Mouse (Mus musculus) embryonic facial prominence, embryonic 14.5 days (tissue): Measurements from ENCODE around the gene Vti1a. TPM values are rescaled to one million over a fixed set of nuclear protein-coding genes. Genes with fewer than 3 reads are reported as not detected.
A peak's percentile ranks its signal among the peaks of the same experiment; 100 is the strongest.

Experiments
- ATAC-seq: fragments of 200-750 bp; cut with Nextera tagmentation; 2 replicates; pipeline ENCODE4 v1.8.0; 2017; ENCODE audit warnings: low read depth, moderate number of reproducible peaks, moderate TSS enrichment
- DNase-seq: peaks from one replicate; pipeline ENCODE4 v3.0.0-alpha.2; 2015; ENCODE audit warnings: low spot score
- H3K27ac ChIP-seq: fragments of 300-500 bp; sonication (generic); replicated peaks from 2 replicates; pipeline ENCODE4 v1.5.1; 2014; ENCODE audit warnings: low read depth, mild to moderate bottlenecking, low read length, moderate library complexity
- H3K27me3 ChIP-seq: fragments of 300-500 bp; sonication (generic); replicated peaks from 2 replicates; pipeline ENCODE4 v1.6.1; 2014; ENCODE audit warnings: low read length; ENCODE audit not compliant: control insufficient read depth, insufficient read depth
- H3K36me3 ChIP-seq: fragments of 300-500 bp; sonication (generic); 2 replicates; pipeline ENCODE4 v1.6.1; 2014; ENCODE audit warnings: low read length, mixed read lengths; ENCODE audit not compliant: control insufficient read depth, insufficient read depth
- H3K4me1 ChIP-seq: fragments of 300-500 bp; sonication (generic); 2 replicates; pipeline ENCODE4 v1.6.1; 2014; ENCODE audit warnings: antibody characterized with exemption, low read length; ENCODE audit not compliant: control insufficient read depth, insufficient read depth
- H3K4me2 ChIP-seq: fragments of 300-500 bp; sonication (generic); 2 replicates; pipeline ENCODE4 v1.6.1; 2014; ENCODE audit warnings: low read depth, mild to moderate bottlenecking, low read length, moderate library complexity, mixed read lengths
- H3K4me3 ChIP-seq: fragments of 300-500 bp; sonication (generic); 2 replicates; pipeline ENCODE4 v1.5.1; 2014; ENCODE audit warnings: low read depth, mild to moderate bottlenecking, low read length
- H3K9ac ChIP-seq: fragments of 300-500 bp; sonication (generic); 2 replicates; pipeline ENCODE4 v1.6.1; 2014; ENCODE audit warnings: low read depth, mild to moderate bottlenecking, low read length, moderate library complexity, mixed read lengths
- H3K9me3 ChIP-seq: fragments of 300-500 bp; sonication (generic); 2 replicates; pipeline ENCODE4 v1.6.1; 2016; ENCODE audit warnings: low read length; ENCODE audit not compliant: control insufficient read depth
- WGBS: fragments of 180-500 bp; shearing (Covaris S2); extraction: QIAGEN DNeasy Blood & Tissue Kit; methylation state at CpG from one replicate; pipeline ENCODE4 v1.1.7; 2014; 5-methylcytosine and 5-hydroxymethylcytosine counted together
- polyA plus RNA-seq: library from polyadenylated mRNA; unstranded; fragments of >200 nt; fragmentation: Nextera tagmentation; extraction: Ambion mirVana; gene quantifications from 2 replicates; pipeline ENCODE4 v1.2.1, GENCODE M21; 2014

Gene Vti1a
- polyA plus RNA-seq, 1 experiment from 2014 or later: 17.0 TPM

DNA sequence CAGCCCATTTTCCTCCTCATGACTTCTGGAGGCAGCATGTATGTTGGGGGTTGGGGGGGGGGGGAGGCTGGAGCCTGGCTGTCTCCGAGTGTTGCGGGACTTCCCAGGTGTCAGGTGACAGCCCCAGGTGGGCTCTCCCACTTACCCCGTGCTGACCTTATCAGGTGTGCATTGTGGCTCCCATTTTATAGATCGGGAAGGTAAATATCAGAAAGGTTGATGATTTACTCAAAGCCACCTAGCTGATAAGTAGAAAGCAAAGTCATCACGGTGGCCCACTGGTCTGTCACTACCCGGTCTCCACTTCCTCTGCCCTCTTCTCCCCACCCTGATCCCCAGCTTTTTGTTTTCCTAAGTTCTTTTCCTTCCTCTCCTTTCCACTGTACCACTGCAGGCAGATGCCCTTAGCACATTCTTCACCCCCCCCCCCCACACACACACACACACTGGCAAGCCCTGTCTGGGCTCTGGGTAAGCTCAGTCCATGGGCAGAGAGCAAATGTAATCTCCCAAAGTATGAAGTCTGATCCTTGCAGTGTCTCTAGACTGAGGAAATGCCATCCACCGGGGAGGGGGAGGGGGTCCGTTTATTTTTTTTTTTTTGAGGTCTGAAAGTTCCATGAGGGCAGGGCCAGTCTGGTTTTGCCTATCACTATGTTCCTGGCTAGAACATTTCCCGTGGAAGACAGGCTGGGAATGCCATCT is 280.0 kb downstream of the Vti1a start:
- DNase-seq (no peak), ATAC-seq (no peak; the same call in 1 of the 2 replicates)
- H3K4me2 ChIP-seq: no peak overlapping the region
- H3K27me3 ChIP-seq: no peaks in the 10 kb centered on the region
- H3K9me3 ChIP-seq: no peaks in the 10 kb centered on the region
- H3K4me1 ChIP-seq: peaks cover 45% of the 10 kb centered on the region
- no peak overlapping the region for H3K4me3 ChIP-seq
- H3K36me3 ChIP-seq: no peaks in the 10 kb centered on the region
- no peak overlapping the region for H3K27ac ChIP-seq
- H3K9ac ChIP-seq: no peak overlapping the region
- WGBS: 35% methylated on average over 9 of the region's 9 CpGs

DNA sequence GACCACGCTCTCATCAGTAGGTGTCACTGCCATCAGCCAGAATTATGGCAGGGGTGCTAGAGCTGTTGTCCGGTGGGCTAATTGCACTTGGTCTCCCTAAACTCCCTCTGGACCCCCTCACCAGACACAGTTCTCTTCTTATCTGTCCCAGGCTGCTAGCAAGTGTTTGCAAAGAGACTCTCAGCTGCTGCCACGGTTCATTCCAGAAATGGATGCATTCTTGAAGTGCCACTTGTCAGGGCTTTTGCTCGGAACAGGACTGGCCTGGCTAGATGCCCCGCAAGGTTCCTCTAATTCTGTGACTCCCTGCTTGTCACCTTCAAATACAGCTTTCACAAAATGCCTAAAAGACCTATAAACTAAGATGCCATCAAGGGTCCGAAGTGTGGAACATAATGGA is 280.7 kb downstream of the Vti1a start:
- H3K27me3 ChIP-seq: no peaks in the 10 kb centered on the region
- no peaks in the 10 kb centered on the region for H3K9me3 ChIP-seq
- no peak overlapping the region for H3K9ac ChIP-seq
- no peak overlapping the region for H3K4me3 ChIP-seq
- H3K36me3 ChIP-seq: no peaks in the 10 kb centered on the region
- H3K27ac ChIP-seq: no peak overlapping the region
- peaks cover 45% of the 10 kb centered on the region for H3K4me1 ChIP-seq
- DNase-seq (no peak), ATAC-seq (no peak)
- WGBS: 57% methylated on average over 6 of the region's 6 CpGs
- no peak overlapping the region for H3K4me2 ChIP-seq

DNA sequence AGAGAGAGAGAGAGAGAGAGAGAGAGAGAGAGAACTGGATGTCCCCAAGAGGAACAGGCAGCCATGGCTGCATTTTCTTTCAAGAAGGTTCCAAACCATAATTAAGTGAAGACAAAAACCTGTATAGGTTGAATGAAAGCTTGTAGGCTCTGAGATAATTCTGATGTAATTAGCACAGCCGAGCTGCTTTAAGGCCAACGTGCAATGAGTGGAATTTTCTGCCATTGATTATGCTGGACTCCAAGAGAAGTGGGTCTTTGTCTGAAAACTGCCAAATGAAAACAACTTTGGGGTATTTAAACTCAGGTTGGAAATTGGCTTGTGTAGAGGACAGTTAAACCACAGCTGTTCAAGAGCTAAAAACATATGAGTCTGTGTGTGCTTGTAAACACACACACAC is 281.2 kb downstream of the Vti1a start:
- Histone ChIP-seq H3K27ac (no peak overlapping the region), H3K4me1 (peaks cover 45% of the 10 kb centered on the region)

DNA sequence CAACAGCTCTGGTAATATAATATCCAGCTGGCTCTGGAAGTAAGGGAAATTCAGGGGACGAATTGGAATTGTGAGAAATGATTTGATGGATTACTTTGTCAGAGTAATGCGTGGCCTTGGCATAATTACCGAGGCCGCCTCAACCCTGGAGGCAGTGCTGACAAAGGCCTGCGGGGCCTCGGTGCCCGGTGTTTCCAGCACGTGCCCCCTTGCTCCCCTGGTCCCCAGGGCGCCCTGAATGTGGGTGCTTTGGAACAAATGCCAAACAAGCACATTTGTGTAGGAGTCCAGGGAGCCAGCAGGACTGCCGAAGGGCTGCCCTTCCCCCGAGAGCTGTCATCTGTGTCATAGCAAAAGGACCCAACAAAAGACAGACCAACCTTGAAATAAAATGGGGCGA is 281.9 kb downstream of the Vti1a start:
- Histone ChIP-seq H3K9me3 (no peaks in the 10 kb centered on the region), H3K36me3 (no peaks in the 10 kb centered on the region), H3K9ac (no peak overlapping the region), H3K27me3 (no peaks in the 10 kb centered on the region), H3K4me3 (no peak overlapping the region), H3K4me1 (peaks cover 45% of the 10 kb centered on the region), H3K4me2 (no peak overlapping the region), H3K27ac (0 out of 2 replicates have a peak overlapping the region, but pooled peaks have one; percentile 89)
- WGBS: 45% methylated on average over 12 of the region's 12 CpGs
- ATAC-seq: no peak
- no peak for DNase-seq

More for the DNA sequence above, 281.2 kb downstream of the Vti1a start:
- no peak for ATAC-seq
- Histone ChIP-seq H3K36me3 (no peaks in the 10 kb centered on the region), H3K4me3 (no peak overlapping the region), H3K4me2 (no peak overlapping the region), H3K9ac (no peak overlapping the region), H3K27me3 (no peaks in the 10 kb centered on the region), H3K9me3 (no peaks in the 10 kb centered on the region)
- DNase-seq: no peak
- WGBS: 29% methylated on average over 2 of the region's 2 CpGs

DNA sequence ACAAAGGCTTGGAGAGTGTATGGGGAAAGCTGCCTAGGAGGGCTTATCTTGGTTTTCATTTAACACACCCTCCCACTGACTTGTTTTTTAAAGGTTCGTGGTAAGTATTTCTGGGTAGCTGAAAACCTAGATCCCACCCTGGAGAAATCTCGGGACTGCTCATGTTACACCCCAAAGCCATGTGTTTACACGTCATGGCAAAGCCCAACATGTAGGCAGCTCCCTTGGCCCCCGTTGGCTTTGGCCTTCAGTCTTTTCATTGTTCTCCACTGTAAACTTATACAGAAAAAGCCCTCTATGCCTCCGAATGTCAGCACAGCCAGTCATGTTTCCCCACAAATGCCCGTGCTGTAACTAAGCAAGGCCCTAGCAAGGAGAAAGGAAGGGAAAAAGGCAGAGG is 283.0 kb downstream of the Vti1a start:
- H3K4me2 ChIP-seq: no peak overlapping the region
- no peak overlapping the region for H3K4me3 ChIP-seq
- no peaks in the 10 kb centered on the region for H3K9me3 ChIP-seq
- WGBS: 23% methylated on average over 6 of the region's 6 CpGs
- no peaks in the 10 kb centered on the region for H3K36me3 ChIP-seq
- H3K9ac ChIP-seq: no peak overlapping the region
- peak; percentile 78 for ATAC-seq
- peak overlapping the region; percentile 89 for H3K27ac ChIP-seq
- DNase-seq: peak; percentile 88
- H3K4me1 ChIP-seq: peaks cover 34% of the 10 kb centered on the region
- H3K27me3 ChIP-seq: no peaks in the 10 kb centered on the region

DNA sequence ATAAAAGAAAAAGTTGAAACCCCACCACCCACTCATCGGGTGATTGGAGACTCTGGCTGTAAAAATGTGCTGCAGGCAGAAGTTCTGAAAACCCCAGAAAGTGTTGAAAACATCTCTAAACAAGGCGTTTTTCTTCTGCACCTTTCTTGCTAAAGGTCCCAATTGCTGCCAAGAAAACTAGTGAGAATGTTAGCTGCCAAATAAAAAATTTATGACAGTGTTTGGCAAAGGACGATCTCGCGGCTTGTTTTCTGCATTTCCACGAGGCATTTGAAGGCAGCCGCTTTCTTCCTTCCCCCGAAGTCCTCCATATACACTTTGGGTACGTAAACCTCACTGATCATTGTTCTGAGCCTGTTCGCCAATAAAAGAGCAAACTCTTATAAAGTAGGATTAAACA is 291.6 kb downstream of the Vti1a start:
- Histone ChIP-seq H3K9ac (no peak overlapping the region), H3K27me3 (no peaks in the 10 kb centered on the region), H3K36me3 (no peaks in the 10 kb centered on the region), H3K4me2 (no peak overlapping the region), H3K4me1 (peaks cover 8% of the 10 kb centered on the region), H3K27ac (no peak overlapping the region), H3K9me3 (no peaks in the 10 kb centered on the region), H3K4me3 (no peak overlapping the region)
- WGBS: 62% methylated on average over 10 of the region's 10 CpGs
- ATAC-seq (no peak), DNase-seq (no peak)

DNA sequence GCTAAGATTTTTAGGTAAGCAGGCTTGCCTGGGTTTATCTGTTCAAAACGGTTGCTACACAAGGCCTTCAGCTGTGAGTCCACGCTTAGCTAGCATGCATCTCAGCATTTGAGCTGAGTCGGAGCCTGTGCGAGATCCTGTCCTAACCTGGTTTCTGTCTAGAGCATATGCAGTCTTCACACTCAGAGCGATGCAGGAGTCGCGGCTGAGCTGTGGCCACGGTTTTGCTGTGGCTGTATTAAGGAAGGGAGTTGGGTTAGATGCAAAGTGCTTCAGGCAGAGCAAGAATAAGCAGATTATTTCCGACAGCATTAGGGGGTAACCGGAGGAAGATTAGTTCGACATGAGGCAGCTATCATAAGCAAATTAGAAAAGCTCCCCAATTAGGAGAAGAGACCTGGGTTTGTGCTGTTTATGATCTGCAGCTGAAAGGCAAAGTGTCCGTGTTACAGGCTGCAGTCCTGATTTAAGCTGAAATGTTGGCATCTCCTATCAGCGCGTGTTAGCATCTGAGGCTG is 292.8 kb downstream of the Vti1a start:
- 66% methylated on average over 14 of the region's 14 CpGs for WGBS
- no peak overlapping the region for H3K9ac ChIP-seq
- no peaks in the 10 kb centered on the region for H3K9me3 ChIP-seq
- H3K27me3 ChIP-seq: no peaks in the 10 kb centered on the region
- no peak for DNase-seq
- no peak overlapping the region for H3K27ac ChIP-seq
- H3K4me1 ChIP-seq: peaks cover 8% of the 10 kb centered on the region
- H3K36me3 ChIP-seq: no peaks in the 10 kb centered on the region
- no peak overlapping the region for H3K4me2 ChIP-seq
- H3K4me3 ChIP-seq: no peak overlapping the region
- no peak for ATAC-seq

DNA sequence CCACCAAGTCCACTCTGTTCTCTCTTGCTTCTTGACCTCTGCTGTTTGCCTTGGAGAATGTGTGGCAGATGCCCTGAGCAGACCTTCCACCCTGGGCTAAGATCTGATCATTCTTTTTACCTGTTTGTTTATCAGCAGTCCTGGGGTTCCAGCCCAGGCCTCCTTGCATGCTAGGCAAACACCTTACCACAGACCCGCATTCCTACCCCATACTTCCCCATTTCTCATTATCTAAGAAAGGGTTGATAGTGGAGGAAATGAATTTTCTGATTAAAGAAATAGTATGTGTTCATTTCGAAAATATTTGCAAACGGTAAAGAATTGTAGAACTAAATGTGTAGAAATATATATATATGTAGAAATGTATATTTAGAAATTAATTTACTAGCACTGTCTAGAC is 293.7 kb downstream of the Vti1a start:
- no peak overlapping the region for H3K4me3 ChIP-seq
- H3K9ac ChIP-seq: no peak overlapping the region
- no peaks in the 10 kb centered on the region for H3K27me3 ChIP-seq
- H3K9me3 ChIP-seq: no peaks in the 10 kb centered on the region
- no peaks in the 10 kb centered on the region for H3K36me3 ChIP-seq
- DNase-seq (no peak), ATAC-seq (no peak)
- H3K4me1 ChIP-seq: peaks cover 8% of the 10 kb centered on the region
- WGBS: 88% methylated on average over 3 of the region's 3 CpGs
- H3K4me2 ChIP-seq: no peak overlapping the region
- H3K27ac ChIP-seq: no peak overlapping the region

DNA sequence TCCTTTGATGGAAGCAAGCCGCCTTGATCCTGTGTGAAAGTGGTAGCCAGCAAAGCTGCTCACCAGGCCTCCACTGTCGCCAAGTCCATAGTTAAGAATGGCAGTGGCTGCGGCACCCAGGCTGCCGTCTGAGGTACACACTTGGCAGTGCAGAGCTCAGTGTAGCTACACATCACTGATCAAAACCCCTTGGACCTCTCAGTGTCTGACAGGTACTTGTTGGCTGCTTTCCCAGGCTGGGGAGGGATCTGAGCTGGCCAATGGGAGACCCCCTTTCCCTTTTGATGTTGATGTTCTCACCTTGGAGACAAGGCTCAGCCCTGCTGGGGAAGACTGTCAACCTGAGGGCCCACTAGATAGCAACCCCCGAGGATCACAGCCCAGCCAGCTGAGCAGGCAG is 299.6 kb downstream of the Vti1a start:
- no peak overlapping the region for H3K27ac ChIP-seq
- no peaks in the 10 kb centered on the region for H3K27me3 ChIP-seq
- no peak overlapping the region for H3K4me2 ChIP-seq
- H3K36me3 ChIP-seq: no peaks in the 10 kb centered on the region
- no peak overlapping the region for H3K4me3 ChIP-seq
- H3K9ac ChIP-seq: no peak overlapping the region
- DNase-seq (peak; percentile 79), ATAC-seq (peak; percentile 39)
- H3K9me3 ChIP-seq: no peaks in the 10 kb centered on the region
- WGBS: 76% methylated on average over 5 of the region's 5 CpGs
- peaks cover 9% of the 10 kb centered on the region; the same call in 1 of the 2 replicates for H3K4me1 ChIP-seq
